Mouse (Mus musculus): ENCODE results near the gene Zfp385a.

DNA sequence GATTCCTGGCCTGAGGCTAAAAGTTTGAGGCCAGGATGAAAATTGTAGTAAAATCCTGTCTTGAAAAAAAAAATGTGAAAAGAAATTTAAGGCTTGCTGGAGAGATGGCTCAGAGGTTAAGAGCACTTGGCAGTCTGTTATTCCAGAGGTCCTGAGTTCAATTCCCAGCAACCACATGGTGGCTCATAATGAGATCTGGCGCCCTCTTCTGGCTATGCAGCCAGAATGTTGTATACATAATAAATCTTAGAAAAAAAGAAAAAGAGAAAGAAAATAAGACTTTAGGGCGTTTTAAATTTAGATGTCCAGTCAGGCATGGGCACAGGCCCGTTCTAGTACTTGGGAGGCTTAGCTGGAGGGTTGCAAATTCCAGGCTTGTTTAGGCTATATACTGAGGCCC lies 60.1 kb downstream of the Zfp385a start:
- TF ChIP-seq ZMIZ1 (IDR thresholded peaks at IDR 0.05; ENCODE audit: low read depth, low read length) (no peak), EP300 (IDR thresholded peaks at IDR 0.05; ENCODE audit: low read depth in 1 of 2, low read length in 2 of 2) (no peak), MAFK (IDR thresholded peaks at IDR 0.05; ENCODE audit: borderline replicate concordance, low read depth, low read length) (no peak), MYC (IDR thresholded peaks at IDR 0.05; ENCODE audit: low read depth, low read length) (0 out of 2 replicates have a peak, but pooled peaks have one; percentile 67), POLR2A (IDR thresholded peaks at IDR 0.05; ENCODE audit: control insufficient read depth in 1 of 2, insufficient read depth in 1 of 2, low read depth in 1 of 2, low read length in 2 of 2, poor library complexity in 1 of 2) (no peak), CTCF (IDR thresholded peaks at IDR 0.05 in 2 of 3, conservative IDR thresholded peaks at IDR 0.05 in 1 of 3; ENCODE audit: control insufficient read depth in 1 of 3, insufficient read depth in 1 of 3, low read depth in 2 of 3, low read length in 3 of 3, poor library complexity in 1 of 3, severe bottlenecking in 1 of 3) (peak; percentile 35 to 56 (median 46); a peak in 5 of 6 replicates), TAL1 (IDR thresholded peaks at IDR 0.05; ENCODE audit: low read length) (no peak), CHD1 (IDR thresholded peaks at IDR 0.05; ENCODE audit: low read depth, low read length) (no peak), USF2 (IDR thresholded peaks at IDR 0.05; ENCODE audit: borderline replicate concordance in 1 of 2, insufficient read depth in 1 of 2, low read depth in 1 of 2, low read length in 2 of 2) (no peak), HCFC1 (IDR thresholded peaks at IDR 0.05; ENCODE audit: low read depth, low read length) (no peak), E2F4 (IDR thresholded peaks at IDR 0.05; ENCODE audit: borderline replicate concordance, low read depth, low read length) (no peak), MAX (IDR thresholded peaks at IDR 0.05; ENCODE audit: low read length) (0 out of 2 replicates have a peak, but pooled peaks have one; percentile 30)

Data from MEL (cell line).